Mouse (Mus musculus) layer of hippocampus, adult 9-11 months (tissue): ENCODE data around the gene Hes2.

ENCODE experiments used
- DNase-seq: peaks from one replicate; pipeline ENCODE4 v3.0.0; 2022

The Hes2 gene

DNA sequence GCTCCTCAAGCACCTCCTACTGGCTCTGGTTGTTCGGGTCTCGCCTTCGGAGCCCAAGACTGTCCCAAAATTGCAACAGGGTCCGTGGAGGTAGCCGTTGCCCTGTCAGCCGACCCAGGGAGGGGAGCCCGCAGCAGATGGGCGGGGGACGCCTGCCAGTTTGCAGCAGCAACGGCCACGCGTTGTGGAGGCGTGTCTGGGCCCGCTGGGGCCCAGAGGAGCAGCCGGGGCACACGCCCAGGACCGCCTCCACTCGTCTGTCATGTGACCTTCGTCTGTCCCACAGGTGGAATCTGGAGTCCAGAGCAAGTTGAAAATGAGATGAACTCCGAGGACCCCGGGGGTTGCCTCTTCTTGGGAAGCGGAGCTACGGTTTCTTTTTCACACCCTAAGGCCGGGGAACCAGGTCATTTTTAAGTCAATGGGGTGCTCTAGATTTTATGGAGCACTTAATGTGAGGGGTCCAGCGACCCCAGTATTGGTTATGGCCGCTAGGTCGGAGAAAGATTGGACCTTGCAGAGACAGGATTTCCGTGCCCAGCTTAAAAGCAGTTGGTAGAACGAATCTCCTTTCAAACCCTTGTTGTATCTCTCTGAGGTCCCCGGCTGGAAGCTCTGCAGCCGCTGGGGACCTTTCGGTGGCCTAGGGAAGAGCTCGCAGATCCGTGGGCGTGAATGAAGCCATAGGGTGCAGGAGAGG lies at the start of gene Hes2:
Gene Hes2 (plus strand): TSS at position 283 of the 700 bp plus-strand sequence.
- no peak for DNase-seq

DNA sequence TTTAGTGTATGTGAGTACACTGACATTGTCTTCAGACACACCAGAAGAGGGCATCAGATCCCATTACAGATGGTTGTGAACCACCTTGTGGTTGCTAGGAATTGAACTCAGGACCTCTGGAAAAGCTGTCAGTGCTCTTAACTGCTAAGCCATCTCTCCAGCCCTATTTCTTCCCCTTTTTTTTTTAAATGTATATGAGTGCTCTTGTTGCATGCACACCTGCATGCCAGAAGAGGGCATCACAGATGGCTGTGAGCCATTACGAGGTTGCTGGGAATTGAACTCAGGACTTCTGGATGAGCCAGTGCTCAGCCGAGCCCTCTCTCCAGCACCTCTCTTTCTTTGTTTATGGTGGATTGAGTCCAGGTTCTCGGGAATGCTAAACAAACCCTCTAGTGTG lies 49.2 kb upstream of the Hes2 start:
- DNase-seq: no peak

- DNase-seq: no peak
Observed at GRCm38 (mm10) chr4:152110689-152111088, 48.0 kb upstream of the Hes2 start.

DNA sequence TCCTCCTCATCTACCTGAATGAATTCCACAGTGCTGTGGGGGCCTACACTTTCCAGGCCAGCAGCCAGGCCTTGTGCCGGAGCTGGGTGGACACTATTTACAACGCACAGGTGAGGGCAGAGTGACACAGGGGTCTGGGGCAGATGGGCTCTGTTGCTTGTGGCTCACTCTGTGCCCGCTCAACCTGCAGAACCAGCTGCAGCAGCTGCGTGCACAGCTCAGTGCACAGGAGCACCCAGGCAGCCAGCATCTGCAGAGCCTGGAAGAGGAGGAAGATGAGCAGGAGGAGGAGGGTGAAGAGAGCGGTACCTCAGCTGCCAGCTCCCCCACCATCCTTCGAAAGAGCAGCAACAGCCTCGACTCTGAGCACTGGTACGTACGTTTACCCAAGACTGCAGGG lies 46.3 kb upstream of the Hes2 start:
- DNase-seq: no peak

GRCm38 (mm10) chr4:152114080-152114479 lies 44.6 kb upstream of the Hes2 start:
- no peak for DNase-seq

- DNase-seq: no peak
Observed at GRCm38 (mm10) chr4:152115921-152116612, 42.6 kb upstream of the Hes2 start, which contains the start of gene Tnfrsf25. Gene Tnfrsf25 (plus strand): TSS chr4:152115934.

GRCm38 (mm10) chr4:152117538-152117937 lies 41.1 kb upstream of the Hes2 start:
- no peak for DNase-seq

DNA sequence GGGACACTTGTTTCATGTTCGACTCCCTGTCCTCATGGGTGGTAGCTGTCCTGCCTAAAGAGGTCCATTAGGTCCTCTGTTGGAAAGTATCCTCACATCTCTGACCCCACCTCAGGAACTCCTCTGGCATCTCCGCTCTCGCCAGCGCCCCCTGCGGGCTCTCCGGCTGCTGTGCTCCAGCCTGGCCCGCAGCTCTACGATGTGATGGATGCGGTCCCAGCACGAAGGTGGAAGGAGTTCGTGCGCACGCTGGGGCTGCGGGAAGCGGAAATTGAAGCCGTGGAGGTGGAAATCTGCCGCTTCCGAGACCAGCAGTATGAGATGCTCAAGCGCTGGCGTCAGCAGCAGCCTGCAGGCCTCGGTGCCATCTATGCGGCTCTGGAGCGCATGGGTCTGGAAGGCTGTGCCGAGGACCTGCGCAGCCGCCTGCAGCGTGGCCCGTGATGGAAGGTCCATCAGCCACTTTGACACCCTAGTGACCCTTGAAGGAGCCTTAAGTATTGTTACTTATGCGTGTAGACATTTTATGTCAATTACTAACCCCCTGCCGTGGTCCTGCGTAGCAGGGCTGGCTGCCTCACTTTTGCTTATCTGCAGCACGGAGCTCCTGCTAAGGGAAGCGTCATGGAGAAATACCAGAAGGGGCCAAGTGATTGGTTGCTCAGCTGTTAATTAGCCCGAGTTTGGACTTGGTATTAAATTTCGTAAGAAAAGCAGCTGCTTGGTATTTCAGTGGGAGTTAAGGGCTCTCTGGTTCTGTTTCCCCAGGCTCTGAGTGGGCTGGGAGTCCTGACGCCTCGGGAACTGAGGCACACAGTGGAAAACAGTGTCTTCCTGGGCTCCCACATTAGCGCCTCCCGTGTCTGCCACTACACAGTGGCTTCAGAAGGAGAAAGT lies 39.0 kb upstream of the Hes2 start:
- DNase-seq: no peak

DNA sequence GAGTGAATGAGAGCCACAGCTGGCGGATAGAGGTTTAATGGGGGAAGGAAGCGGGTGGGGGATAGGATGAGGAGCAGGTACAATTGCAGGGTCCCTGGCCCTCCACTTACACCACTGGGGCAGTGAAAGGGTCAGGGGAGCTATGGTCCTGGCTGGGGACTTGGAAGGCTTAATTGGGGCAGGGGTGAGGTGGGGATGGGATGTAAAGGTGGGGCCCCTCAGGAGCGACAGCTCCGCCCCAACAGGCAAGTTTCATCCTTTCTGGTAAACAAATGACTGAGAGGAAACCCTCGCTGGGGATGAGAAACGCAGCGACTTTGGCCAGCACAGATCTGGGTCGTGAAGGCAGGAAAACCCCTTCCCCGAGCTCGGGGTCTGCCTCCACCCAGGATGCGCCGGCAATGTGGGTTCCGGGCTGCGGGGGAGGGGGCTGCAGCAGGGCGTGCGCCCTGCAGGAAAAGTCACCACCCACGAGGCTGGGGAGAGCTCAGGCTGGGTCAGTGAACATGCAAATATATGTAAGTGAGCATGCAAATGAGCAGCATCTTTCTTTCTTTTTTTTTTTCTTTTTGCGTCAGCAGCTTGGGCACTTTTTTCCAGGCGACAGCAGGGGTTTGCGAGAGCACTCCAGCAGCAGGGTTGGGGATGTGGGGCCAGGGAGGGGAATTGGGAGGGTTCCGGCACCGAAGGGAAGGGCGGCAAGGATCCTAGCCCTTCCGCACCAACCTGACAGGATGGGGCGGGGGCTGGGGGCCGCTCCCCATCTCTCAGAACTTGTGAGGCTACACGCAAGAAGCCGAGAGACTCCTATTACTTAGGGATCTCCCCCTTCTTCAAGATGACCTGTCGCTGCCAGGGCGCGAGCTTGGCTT lies 38.1 kb upstream of the Hes2 start:
- DNase-seq: no peak

DNA sequence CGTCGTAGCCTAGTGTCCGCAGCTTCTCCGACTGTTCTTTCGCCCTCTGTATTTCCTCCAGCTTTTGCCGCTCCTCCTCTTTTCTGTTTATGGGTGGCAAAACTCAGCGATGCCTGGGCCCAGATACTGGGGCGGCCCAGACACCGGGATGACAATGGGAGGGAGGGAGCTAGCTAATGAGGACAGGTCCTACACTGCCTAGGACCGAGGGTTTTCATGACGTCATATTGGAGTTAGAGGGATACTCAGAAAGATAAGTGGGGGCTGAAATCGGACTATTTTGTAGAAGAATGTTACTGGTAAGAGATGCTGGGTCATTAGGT lies 37.5 kb upstream of the Hes2 start:
- no peak for DNase-seq

- no peak for DNase-seq
Observed at GRCm38 (mm10) chr4:152124361-152124961, 34.2 kb upstream of the Hes2 start.

GRCm38 (mm10) chr4:152125161-152126025 lies 33.3 kb upstream of the Hes2 start:
- DNase-seq: no peak

GRCm38 (mm10) chr4:152126026-152126920 lies 32.4 kb upstream of the Hes2 start:
- no peak for DNase-seq

GRCm38 (mm10) chr4:152127884-152128283 lies 30.8 kb upstream of the Hes2 start:
- DNase-seq: no peak

DNA sequence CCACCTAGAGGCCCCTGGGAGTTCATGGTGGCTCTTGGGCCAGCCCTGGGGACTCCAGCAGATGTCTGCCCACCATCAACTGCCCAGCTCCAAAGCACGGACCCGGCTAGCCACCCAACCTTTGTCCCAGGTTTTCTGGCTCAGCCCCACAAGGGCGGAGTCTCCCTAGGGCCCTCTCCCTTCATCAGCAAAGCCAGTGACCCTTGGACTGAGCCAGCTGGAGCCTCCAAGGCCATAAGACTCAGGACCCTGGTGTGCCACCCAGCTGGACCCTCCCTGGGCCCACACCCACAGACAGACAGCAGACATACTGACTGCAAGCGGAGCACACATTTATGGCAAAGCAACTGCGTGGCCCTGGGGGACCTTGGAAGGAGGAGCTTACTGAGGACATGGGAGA lies 29.9 kb upstream of the Hes2 start:
- no peak for DNase-seq

DNA sequence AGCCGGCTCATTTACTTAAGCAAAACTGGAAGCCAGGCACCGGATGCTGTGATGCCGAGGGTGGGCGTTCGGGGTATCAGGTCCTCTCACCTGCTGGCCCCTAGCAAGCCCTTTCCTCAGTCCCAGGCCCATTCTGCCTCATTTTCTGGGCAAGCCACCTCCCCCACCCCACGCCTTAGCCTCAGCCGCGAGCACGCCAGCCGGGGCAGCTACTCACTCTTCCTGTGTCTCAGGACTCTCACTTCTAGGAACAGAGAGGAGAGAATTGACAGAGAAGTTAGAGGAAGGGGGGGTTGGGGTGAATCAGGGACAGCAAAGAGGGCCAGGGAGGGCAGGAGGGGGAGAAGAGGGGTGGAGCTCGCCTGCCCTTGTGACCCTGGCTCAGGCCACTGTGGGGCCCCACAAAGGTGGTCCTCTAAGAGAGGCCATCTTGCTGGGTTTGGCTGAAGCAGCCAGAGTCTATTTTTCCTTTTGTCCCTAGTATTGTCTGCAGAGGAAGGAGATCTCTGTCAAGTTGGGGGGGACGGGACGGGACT lies 29.2 kb upstream of the Hes2 start:
- DNase-seq: no peak

GRCm38 (mm10) chr4:152130771-152131653 lies 27.7 kb upstream of the Hes2 start:
- DNase-seq: no peak
